Mouse (Mus musculus): Measurements from ENCODE around the gene Unc45a. TPM values are rescaled to one million over a fixed set of nuclear protein-coding genes. Genes with fewer than 3 reads are reported as not detected.

The Unc45a gene
- polyA plus RNA-seq (2015; fragmentation: Illumina TruSeq; extraction: RNeasy Lipid Tissue Mini Kit (QIAGEN cat#74804); ENCODE audit: insufficient read depth, low read depth, low replicate concordance) = 8.2 TPM

GRCm38 (mm10) chr7:80340793-80341192 lies at the start of gene Unc45a:
TSS of gene Unc45a (minus strand) at chr7:80341005.

DNA sequence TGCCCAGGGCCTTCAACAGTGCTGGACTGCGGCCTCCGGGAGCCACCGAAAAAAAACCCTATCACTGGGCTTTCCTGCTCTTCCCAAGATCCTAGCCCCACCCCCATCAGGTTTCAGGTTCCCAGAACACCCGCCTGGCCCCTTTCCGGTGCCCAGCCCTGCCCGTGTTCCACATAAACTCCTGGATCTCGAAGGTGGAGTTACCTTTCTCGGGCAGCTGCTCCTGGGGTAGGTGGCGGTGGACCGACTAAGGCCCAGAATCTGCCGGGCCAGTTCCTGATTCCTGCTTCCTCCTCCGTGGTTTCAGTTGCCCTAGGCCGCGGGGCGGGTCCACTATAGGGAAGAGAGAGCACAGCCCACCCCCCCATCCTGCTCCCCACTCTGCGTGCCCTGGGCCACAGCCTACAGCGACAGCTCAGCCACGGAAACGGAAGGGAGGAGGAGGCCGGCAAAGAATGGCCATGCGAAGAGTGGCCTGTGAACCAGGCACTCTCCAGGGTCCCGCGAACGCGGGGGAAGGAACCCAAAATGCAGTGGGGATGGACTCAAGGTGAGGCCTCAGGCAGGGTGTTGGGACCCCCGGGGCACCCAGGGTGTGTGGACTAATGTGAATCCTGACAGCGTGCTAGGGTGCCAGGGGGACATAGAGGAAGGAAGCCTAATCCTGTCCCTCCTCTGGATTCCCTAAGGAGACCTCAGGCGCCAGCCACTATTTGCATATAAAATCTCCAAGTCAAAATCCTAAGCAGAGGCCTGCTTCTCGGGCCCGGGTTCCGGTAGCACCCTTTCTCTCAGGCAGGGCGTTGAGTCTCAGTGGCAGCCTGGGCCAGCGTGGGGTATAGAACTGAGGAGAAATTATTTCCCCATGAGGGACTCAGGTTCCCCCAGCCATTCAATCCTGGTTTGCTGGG lies 47.1 kb upstream of the Unc45a start, which contains the start of gene Fes:
Gene Fes, minus strand, starts transcription at position 314 of the 911 bp plus-strand sequence.

GRCm38 (mm10) chr7:80371041-80371751 lies 30.4 kb upstream of the Unc45a start, which contains the start of gene Man2a2:
TSS of gene Man2a2 (minus strand) at chr7:80371375.

GRCm38 (mm10) chr7:80342858-80343257 lies 2.1 kb upstream of the Unc45a start, which contains the start of gene Hddc3:
TSS of gene Hddc3 (plus strand) at chr7:80343104.

GRCm38 (mm10) chr7:80324043-80324815 lies 16.6 kb downstream of the Unc45a start, which contains the start of gene Rccd1:
TSS of gene Rccd1 (minus strand) at chr7:80324454.

DNA sequence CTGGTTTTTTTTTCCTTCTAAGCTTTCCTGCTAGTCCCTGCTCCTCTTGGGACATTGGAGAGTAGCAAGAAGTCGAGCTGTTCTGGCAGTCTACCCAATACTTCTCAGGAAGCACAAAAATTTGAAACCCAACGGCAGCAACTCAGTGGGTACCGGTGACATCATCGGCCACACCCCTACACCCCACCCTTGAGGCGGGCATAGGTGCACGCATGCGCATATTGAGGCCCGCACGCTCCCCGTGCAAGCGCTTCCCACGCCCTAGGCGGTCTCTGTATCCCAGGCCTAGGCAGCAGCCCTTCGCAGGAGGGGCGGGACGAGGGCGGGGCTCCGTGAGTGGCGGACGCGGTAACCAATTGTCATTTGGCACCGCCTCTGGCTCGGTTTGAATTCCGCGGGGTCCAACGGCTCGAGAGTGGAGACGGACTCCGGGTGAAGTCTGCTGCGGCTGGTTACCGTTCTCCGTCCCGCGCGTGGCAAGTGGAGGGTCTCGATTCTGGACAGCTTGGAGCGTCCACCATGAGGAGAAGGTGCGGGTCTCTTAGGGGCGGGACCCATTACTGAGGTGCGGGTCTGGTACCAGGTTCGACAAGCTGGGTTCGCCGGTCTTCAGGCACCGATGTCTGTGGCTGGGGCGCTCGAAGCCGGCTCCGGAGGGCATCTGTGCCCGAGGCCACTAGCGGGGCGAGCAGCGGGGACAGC lies 46.6 kb downstream of the Unc45a start, which contains the start of gene Prc1:
Gene Prc1, plus strand, starts transcription at position 389 of the 702 bp plus-strand sequence.

Other genes with a start within 250 kb of the Unc45a start
- 58.3 TPM for gene Idh2, start 225.6 kb downstream of the Unc45a start, polyA plus RNA-seq (2015; fragmentation: Illumina TruSeq; extraction: RNeasy Lipid Tissue Mini Kit (QIAGEN cat#74804); ENCODE audit: insufficient read depth, low read depth, low replicate concordance)
- 2.1 TPM for gene Sema4b, start 154.2 kb downstream of the Unc45a start, polyA plus RNA-seq (2015; fragmentation: Illumina TruSeq; extraction: RNeasy Lipid Tissue Mini Kit (QIAGEN cat#74804); ENCODE audit: insufficient read depth, low read depth, low replicate concordance)
- gene Cib1, start 108.2 kb downstream of the Unc45a start, polyA plus RNA-seq (2015; fragmentation: Illumina TruSeq; extraction: RNeasy Lipid Tissue Mini Kit (QIAGEN cat#74804); ENCODE audit: insufficient read depth, low read depth, low replicate concordance) = 16.9 TPM
- 0.63 TPM for gene Gdpgp1, start 108.1 kb downstream of the Unc45a start, polyA plus RNA-seq (2015; fragmentation: Illumina TruSeq; extraction: RNeasy Lipid Tissue Mini Kit (QIAGEN cat#74804); ENCODE audit: insufficient read depth, low read depth, low replicate concordance)
- 0.57 TPM for gene Ttll13, start 94.6 kb downstream of the Unc45a start, polyA plus RNA-seq (2015; fragmentation: Illumina TruSeq; extraction: RNeasy Lipid Tissue Mini Kit (QIAGEN cat#74804); ENCODE audit: insufficient read depth, low read depth, low replicate concordance)
- 10.3 TPM for gene Ngrn, start 79.8 kb downstream of the Unc45a start, polyA plus RNA-seq (2015; fragmentation: Illumina TruSeq; extraction: RNeasy Lipid Tissue Mini Kit (QIAGEN cat#74804); ENCODE audit: insufficient read depth, low read depth, low replicate concordance)
- gene Vps33b, start 71.4 kb downstream of the Unc45a start, polyA plus RNA-seq (2015; fragmentation: Illumina TruSeq; extraction: RNeasy Lipid Tissue Mini Kit (QIAGEN cat#74804); ENCODE audit: insufficient read depth, low read depth, low replicate concordance) = 3.4 TPM
- 0.87 TPM for gene Prc1, start 46.6 kb downstream of the Unc45a start, polyA plus RNA-seq (2015; fragmentation: Illumina TruSeq; extraction: RNeasy Lipid Tissue Mini Kit (QIAGEN cat#74804); ENCODE audit: insufficient read depth, low read depth, low replicate concordance)
- gene Rccd1, start 16.6 kb downstream of the Unc45a start, polyA plus RNA-seq (2015; fragmentation: Illumina TruSeq; extraction: RNeasy Lipid Tissue Mini Kit (QIAGEN cat#74804); ENCODE audit: insufficient read depth, low read depth, low replicate concordance) = 5.5 TPM
- 6.2 TPM for gene Hddc3, start 2.1 kb upstream of the Unc45a start, polyA plus RNA-seq (2015; fragmentation: Illumina TruSeq; extraction: RNeasy Lipid Tissue Mini Kit (QIAGEN cat#74804); ENCODE audit: insufficient read depth, low read depth, low replicate concordance)
- 8.4 TPM for gene Man2a2, start 30.4 kb upstream of the Unc45a start, polyA plus RNA-seq (2015; fragmentation: Illumina TruSeq; extraction: RNeasy Lipid Tissue Mini Kit (QIAGEN cat#74804); ENCODE audit: insufficient read depth, low read depth, low replicate concordance)
- 11.3 TPM for gene Fes, start 46.9 kb upstream of the Unc45a start, polyA plus RNA-seq (2015; fragmentation: Illumina TruSeq; extraction: RNeasy Lipid Tissue Mini Kit (QIAGEN cat#74804); ENCODE audit: insufficient read depth, low read depth, low replicate concordance)
- gene Furin, start 64.4 kb upstream of the Unc45a start, polyA plus RNA-seq (2015; fragmentation: Illumina TruSeq; extraction: RNeasy Lipid Tissue Mini Kit (QIAGEN cat#74804); ENCODE audit: insufficient read depth, low read depth, low replicate concordance) = 14.7 TPM
- 1.6 TPM for gene Blm, start 194.1 kb upstream of the Unc45a start, polyA plus RNA-seq (2015; fragmentation: Illumina TruSeq; extraction: RNeasy Lipid Tissue Mini Kit (QIAGEN cat#74804); ENCODE audit: insufficient read depth, low read depth, low replicate concordance)

All from pancreas, adult 10 weeks (tissue).